Mouse (Mus musculus): Measurements from ENCODE around the gene Kcng3. TPM values are rescaled to one million over a fixed set of nuclear protein-coding genes. Genes with fewer than 3 reads are reported as not detected.

Kcng3 gene
- not detected for polyA plus RNA-seq (2012; fragmentation: generic; extraction: Trizol)

GRCm38 (mm10) chr17:83631783-83632652 lies at the start of gene Kcng3:
Gene Kcng3 (minus strand): TSS chr17:83631895.

Other genes starting within 250 kb of the Kcng3 start
- 100 to 1,000 TPM; 278 to 284 TPM for gene Cox7a2l, start 114.6 kb downstream of the Kcng3 start, polyA plus RNA-seq (2012; fragmentation: generic; extraction: Trizol)
- 10 to 100 TPM; 16.9 to 34.9 TPM for gene Mta3, start 74.3 kb upstream of the Kcng3 start, polyA plus RNA-seq (2012; fragmentation: generic; extraction: Trizol)
- under 1 TPM; 0.04 to 0.05 TPM for gene Haao, start 216.1 kb upstream of the Kcng3 start, polyA plus RNA-seq (2012; fragmentation: generic; extraction: Trizol)